Mouse (Mus musculus): ENCODE measurements around the gene Arhgap24.

GRCm38 (mm10) chr5:102670731-102671345 is 189.6 kb downstream of the Arhgap24 start:
- TF ChIP-seq CTCF (IDR thresholded peaks at IDR 0.05; ENCODE audit: low read depth) (no peak), EP300 (IDR thresholded peaks at IDR 0.05; ENCODE audit: low read depth) (no peak)

Measured in liver, postnatal 0 days (tissue).